26 mouse cellular contexts compared by ENCODE assay signal in the genomic region with DNA sequence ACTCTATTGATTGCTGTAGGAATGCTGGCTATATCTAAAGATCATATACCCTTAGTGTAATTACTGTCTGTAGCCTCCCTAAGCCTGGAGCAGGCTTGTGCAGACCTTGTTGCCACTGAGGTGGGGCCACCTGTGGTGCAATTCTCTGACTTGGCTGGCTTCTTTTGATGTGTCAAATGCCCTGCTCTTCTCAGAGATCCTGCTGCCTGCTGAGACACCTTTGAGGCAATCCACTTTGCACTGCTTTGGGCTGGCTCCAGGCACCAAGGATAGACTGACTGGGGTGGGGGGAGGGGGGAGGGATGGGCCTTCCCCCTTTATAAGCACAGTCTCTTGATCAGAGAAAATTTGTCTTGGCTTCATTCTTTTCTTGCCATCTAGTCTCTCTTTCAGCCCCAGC.
DNase-seq lines count a peak whose midpoint lies in the region; ATAC-seq and TF ChIP-seq lines count a peak whose summit lies in the region.
"Had no signal": no experiment of that assay in that cellular context is flagged by ENCODE, and none has a peak within 500 bp of the region (broad histone marks: within the 10 kb centered on the region; RNA-seq: fewer than 3 reads in every experiment).

No protein-coding gene starts in this region.

- no peaks in the 10 kb centered on the region for H3K4me1 ChIP-seq in cerebellum, adult 2 months (ENCODE audit: control insufficient read depth, insufficient read depth, low read length)
- H3K4me1 ChIP-seq: embryonic facial prominence, embryonic 13.5 days; embryonic facial prominence, embryonic 15.5 days; forebrain, embryonic 10.5 days; forebrain, embryonic 12.5 days had no signal

- H3K27me3 ChIP-seq in cerebellum, adult 2 months (ENCODE audit: control insufficient read depth, insufficient read depth, low read length) = no peaks in the 10 kb centered on the region
- H3K27me3 ChIP-seq: CH12.LX; embryonic facial prominence, embryonic 13.5 days; embryonic facial prominence, embryonic 15.5 days; forebrain, embryonic 12.5 days had no signal

- peak; percentile 78 for DNase-seq in ES-CJ7 (ENCODE audit: low read depth, low spot score)
- DNase-seq in R1 (ENCODE audit: low read depth, low spot score) = peak; percentile 56
- peak; percentile 79 for DNase-seq in ZHBTc4 (ENCODE audit: low read depth, low spot score)
- DNase-seq in frontal cortex, postnatal 10 days (ENCODE audit: low spot score in 2 of 2) = no peak
- DNase-seq in cerebellum, adult 2 months = no peak
- DNase-seq: adrenal gland, adult 2 months; adrenal gland, postnatal 10 days; adrenal gland, postnatal 25 days; B cell, adult 2 months; cerebellum, adult 11 months; cerebellum, adult 18-20 months; cerebellum, adult 9-10 months; cerebellum, postnatal 14 days; cerebellum, postnatal 36 days; embryo, embryonic 11 days had no signal

- no peak overlapping the region for H3K27ac ChIP-seq in cerebellum, adult 2 months (ENCODE audit: insufficient read depth, low read length)
- H3K27ac ChIP-seq: embryonic facial prominence, embryonic 13.5 days; embryonic facial prominence, embryonic 15.5 days; forebrain, embryonic 10.5 days; forebrain, embryonic 12.5 days had no signal

- no peak for TF ChIP-seq POLR2A in cerebellum, adult 2 months (IDR thresholded peaks at IDR 0.05; ENCODE audit: borderline replicate concordance, insufficient read depth, low read length)

- TF ChIP-seq CTCF in cerebellum, adult 2 months (IDR thresholded peaks at IDR 0.05; ENCODE audit: borderline replicate concordance, insufficient read depth, low read depth, low read length) = no peak

- no peak overlapping the region for H3K4me3 ChIP-seq in cerebellum, adult 2 months (replicated peaks; ENCODE audit: insufficient read depth, low read depth, low read length)
- H3K4me3 ChIP-seq: embryonic facial prominence, embryonic 13.5 days; embryonic facial prominence, embryonic 15.5 days; erythroblast, embryonic 14.5 days; forebrain, embryonic 10.5 days; forebrain, embryonic 12.5 days had no signal

- ATAC-seq in granulocyte monocyte progenitor cell, adult 5-6 weeks (replicated peaks; ENCODE audit: poor library complexity, severe bottlenecking) = no peak
- ATAC-seq: CD4-positive, CD25-positive, alpha-beta regulatory T cell, adult 4 months; forebrain, embryonic 14.5 days; forebrain, embryonic 16.5 days; Patski had no signal

Comparison
In these comparisons a context has a peak if more than half of its experiments do, and no peak if none do; other contexts are left out.
1. DNase-seq: peak in ES-CJ7 (single experiment), R1 (single experiment) and ZHBTc4 (single experiment); none in frontal cortex, postnatal 10 days (0 of 2) and cerebellum, adult 2 months (0 of 2).